Mouse (Mus musculus): ENCODE measurements around the gene Sparc. TPM values are rescaled to one million over a fixed set of nuclear protein-coding genes. Genes with fewer than 3 reads are reported as not detected.

Sparc gene
- polyA plus RNA-seq, 1 experiment from 2014 or later: 1,914 TPM

GRCm38 (mm10) chr11:55364662-55365061, 58.3 kb downstream of the Sparc start:
- no peak for ATAC-seq (replicated peaks; ENCODE audit: insufficient number of reproducible peaks, insufficient read depth, low FRiP score, low read depth)
- Histone ChIP-seq H3K9ac (no peak overlapping the region), H3K36me3 (no peaks in the 10 kb centered on the region), H3K4me3 (no peak overlapping the region), H3K27me3 (peaks cover 5% of the 10 kb centered on the region; the same call in 1 of the 2 replicates), H3K9me3 (replicated peaks) (no peaks in the 10 kb centered on the region), H3K4me2 (no peak overlapping the region), H3K4me1 (replicated peaks) (peaks cover 9% of the 10 kb centered on the region), H3K27ac (no peak overlapping the region)
- WGBS: 88% methylated on average over 3 of the region's 3 CpGs

GRCm38 (mm10) chr11:55358094-55358783, 64.7 kb downstream of the Sparc start:
- Histone ChIP-seq H3K36me3 (no peaks in the 10 kb centered on the region), H3K4me3 (no peak overlapping the region), H3K9me3 (replicated peaks) (no peaks in the 10 kb centered on the region), H3K9ac (no peak overlapping the region), H3K27ac (no peak overlapping the region), H3K4me1 (replicated peaks) (peaks cover 6% of the 10 kb centered on the region), H3K4me2 (peak overlapping the region; percentile 29), H3K27me3 (no peaks in the 10 kb centered on the region)
- no peak for ATAC-seq (replicated peaks; ENCODE audit: insufficient number of reproducible peaks, insufficient read depth, low FRiP score, low read depth)
- 48% methylated on average over 15 of the region's 15 CpGs for WGBS

GRCm38 (mm10) chr11:55356846-55357245, 66.1 kb downstream of the Sparc start:
- no peaks in the 10 kb centered on the region for H3K9me3 ChIP-seq (replicated peaks)
- no peak overlapping the region for H3K4me2 ChIP-seq
- ATAC-seq (replicated peaks; ENCODE audit: insufficient number of reproducible peaks, insufficient read depth, low FRiP score, low read depth): no peak
- H3K4me1 ChIP-seq (replicated peaks): peaks cover 6% of the 10 kb centered on the region
- H3K4me3 ChIP-seq: no peak overlapping the region
- 76% methylated on average over 2 of the region's 2 CpGs for WGBS
- H3K27me3 ChIP-seq: no peaks in the 10 kb centered on the region
- no peak overlapping the region for H3K9ac ChIP-seq
- H3K36me3 ChIP-seq: no peaks in the 10 kb centered on the region
- H3K27ac ChIP-seq: no peak overlapping the region

Other genes with a start within 250 kb of the Sparc start
- 4.1 and 6.2 TPM in 2 replicates for gene Slc36a2, start 238.1 kb downstream of the Sparc start, polyA plus RNA-seq (2015; fragmentation: Nextera tagmentation; extraction: Ambion mirVana)
- 1.1 and 2.8 TPM in 2 replicates for gene Slc36a1, start 218.8 kb downstream of the Sparc start, polyA plus RNA-seq (2015; fragmentation: Nextera tagmentation; extraction: Ambion mirVana)
- gene Fat2, start 86.6 kb downstream of the Sparc start, polyA plus RNA-seq (2015; fragmentation: Nextera tagmentation; extraction: Ambion mirVana): 0.03 and 0.22 TPM in 2 replicates
- gene Atox1, start 38.1 kb upstream of the Sparc start, polyA plus RNA-seq (2015; fragmentation: Nextera tagmentation; extraction: Ambion mirVana): 252 and 260 TPM in 2 replicates
- gene G3bp1, start 46.5 kb upstream of the Sparc start, polyA plus RNA-seq (2015; fragmentation: Nextera tagmentation; extraction: Ambion mirVana): 94.4 and 105 TPM in 2 replicates
- not detected in 2 replicates for gene Glra1, start 185.0 kb upstream of the Sparc start, polyA plus RNA-seq (2015; fragmentation: Nextera tagmentation; extraction: Ambion mirVana)